Mouse (Mus musculus): ENCODE measurements around the gene Rgma. TPM values are rescaled to one million over a fixed set of nuclear protein-coding genes. Genes with fewer than 3 reads are reported as not detected.

Rgma gene
- total RNA-seq, 2 experiments from 2014 or later: 49.3 to 56.0 TPM

GRCm38 (mm10) chr7:73369992-73370391 lies 5.3 kb upstream of the Rgma start:
- no peak for DNase-seq (ENCODE audit: low spot score in 2 of 2)

GRCm38 (mm10) chr7:73371587-73372321 lies 3.6 kb upstream of the Rgma start:
- no peak for DNase-seq (ENCODE audit: low spot score in 2 of 2)

GRCm38 (mm10) chr7:73372352-73372970 lies 2.8 kb upstream of the Rgma start:
- peak; percentile 48 to 72 for DNase-seq (ENCODE audit: low spot score in 2 of 2)

GRCm38 (mm10) chr7:73374727-73375126 lies 582 bp upstream of the Rgma start:
- DNase-seq (ENCODE audit: low spot score in 2 of 2): peak in 1 of 2 experiments; percentile 41

- DNase-seq (ENCODE audit: low spot score in 2 of 2): peak; percentile 63 to 94
Observed at GRCm38 (mm10) chr7:73376101-73377001, 1.0 kb downstream of the Rgma start.

GRCm38 (mm10) chr7:73377307-73377706 lies 2.0 kb downstream of the Rgma start:
- peak in 1 of 2 experiments; percentile 37 for DNase-seq (ENCODE audit: low spot score in 2 of 2)

- no peak for DNase-seq (ENCODE audit: low spot score in 2 of 2)
Observed at GRCm38 (mm10) chr7:73378034-73378433, 2.7 kb downstream of the Rgma start.

GRCm38 (mm10) chr7:73382843-73383242 lies 7.5 kb downstream of the Rgma start:
- DNase-seq (ENCODE audit: low spot score in 2 of 2): no peak

- no peak for DNase-seq (ENCODE audit: low spot score in 2 of 2)
Observed at GRCm38 (mm10) chr7:73388866-73389265, 13.6 kb downstream of the Rgma start.

- DNase-seq (ENCODE audit: low spot score in 2 of 2): no peak
Observed at GRCm38 (mm10) chr7:73389419-73389818, 14.1 kb downstream of the Rgma start.

- DNase-seq (ENCODE audit: low spot score in 2 of 2): no peak
Observed at GRCm38 (mm10) chr7:73389871-73390294, 14.6 kb downstream of the Rgma start.

- no peak for DNase-seq (ENCODE audit: low spot score in 2 of 2)
Observed at GRCm38 (mm10) chr7:73390426-73391001, 15.2 kb downstream of the Rgma start.

- DNase-seq (ENCODE audit: low spot score in 2 of 2): peak; percentile 61 to 81
Observed at GRCm38 (mm10) chr7:73391002-73391517, 15.8 kb downstream of the Rgma start.

GRCm38 (mm10) chr7:73391518-73392321 lies 16.4 kb downstream of the Rgma start:
- DNase-seq (ENCODE audit: low spot score in 2 of 2): peak in 1 of 2 experiments; percentile 69

GRCm38 (mm10) chr7:73392359-73392758 lies 17.1 kb downstream of the Rgma start:
- DNase-seq (ENCODE audit: low spot score in 2 of 2): no peak

GRCm38 (mm10) chr7:73393307-73394012 lies 18.2 kb downstream of the Rgma start:
- DNase-seq (ENCODE audit: low spot score in 2 of 2): no peak

- DNase-seq (ENCODE audit: low spot score in 2 of 2): no peak
Observed at GRCm38 (mm10) chr7:73394013-73394409, 18.7 kb downstream of the Rgma start.

GRCm38 (mm10) chr7:73398319-73398718 lies 23.0 kb downstream of the Rgma start:
- DNase-seq (ENCODE audit: low spot score in 2 of 2): no peak

GRCm38 (mm10) chr7:73398806-73399442 lies 23.6 kb downstream of the Rgma start:
- DNase-seq (ENCODE audit: low spot score in 2 of 2): no peak

Data from layer of hippocampus, adult 18-20 months (tissue).